Mouse (Mus musculus) hindbrain, postnatal 0 days (tissue): ENCODE data around the gene Gen1. TPM values are rescaled to one million over a fixed set of nuclear protein-coding genes. Genes with fewer than 3 reads are reported as not detected.

Experiments
- ATAC-seq: fragments of 200-750 bp; cut with Nextera tagmentation; 2 replicates; pipeline ENCODE4 v1.8.0; 2017; ENCODE audit warnings: mild to moderate bottlenecking, moderate TSS enrichment, moderate library complexity
- DNase-seq: peaks from one replicate; pipeline ENCODE4 v3.0.0-alpha.2; 2015; ENCODE audit warnings: low spot score
- H3K27ac ChIP-seq: fragments of 300-500 bp; sonication (generic); 2 replicates; pipeline ENCODE4 v1.5.1; 2014; ENCODE audit warnings: mild to moderate bottlenecking
- H3K27me3 ChIP-seq: fragments of 300-500 bp; sonication (generic); 2 replicates; pipeline ENCODE4 v1.6.1; 2014; ENCODE audit warnings: low read length, mixed read lengths; ENCODE audit not compliant: insufficient read depth
- H3K36me3 ChIP-seq: fragments of 300-500 bp; sonication (generic); 2 replicates; pipeline ENCODE4 v1.6.1; 2014; ENCODE audit warnings: low read length, mixed read lengths; ENCODE audit not compliant: insufficient read depth
- H3K4me1 ChIP-seq: fragments of 300-500 bp; sonication (generic); 2 replicates; pipeline ENCODE4 v1.6.1; 2014; ENCODE audit warnings: antibody characterized with exemption, low read length, mixed read lengths; ENCODE audit not compliant: insufficient read depth
- H3K4me2 ChIP-seq: fragments of 300-500 bp; sonication (generic); 2 replicates; pipeline ENCODE4 v1.6.1; 2014; ENCODE audit warnings: low read depth, mild to moderate bottlenecking, low read length, moderate library complexity, mixed read lengths
- H3K4me3 ChIP-seq: fragments of 300-500 bp; sonication (generic); 2 replicates; pipeline ENCODE4 v1.5.1; 2014; ENCODE audit warnings: low read length
- H3K9ac ChIP-seq: fragments of 300-500 bp; sonication (generic); replicated peaks from 2 replicates; pipeline ENCODE4 v1.6.1; 2014; ENCODE audit warnings: mild to moderate bottlenecking, low read length, moderate library complexity, mixed read lengths
- H3K9me3 ChIP-seq: fragments of 300-500 bp; sonication (generic); 2 replicates; pipeline ENCODE4 v1.6.1; 2016; ENCODE audit warnings: low read length, mixed read lengths
- CTCF ChIP-seq: IDR thresholded peaks from 2 replicates; pipeline ENCODE4 v1.5.1; 2016; ENCODE audit warnings: antibody characterized with exemption, control low read depth, low read depth
- WGBS: fragments of 180-500 bp; shearing (Covaris S2); extraction: QIAGEN DNeasy Blood & Tissue Kit; methylation state at CpG from one replicate; pipeline ENCODE4 v1.1.7; 2014; 5-methylcytosine and 5-hydroxymethylcytosine counted together
- polyA plus RNA-seq: library from polyadenylated mRNA; unstranded; fragments of >200 nt; fragmentation: Nextera tagmentation; extraction: Ambion mirVana; gene quantifications from 2 replicates; pipeline ENCODE4 v1.2.1, GENCODE M21; 2015
- total RNA-seq: library from RNA; depleted of rRNA; stranded (reverse); fragments of >200 nt; gene quantifications from 2 replicates; pipeline ENCODE4 v1.2.3, GENCODE M21; 2014

Gene Gen1
- total and polyA plus RNA-seq, 2 experiments from 2014 or later: 1.0 to 3.1 TPM

DNA sequence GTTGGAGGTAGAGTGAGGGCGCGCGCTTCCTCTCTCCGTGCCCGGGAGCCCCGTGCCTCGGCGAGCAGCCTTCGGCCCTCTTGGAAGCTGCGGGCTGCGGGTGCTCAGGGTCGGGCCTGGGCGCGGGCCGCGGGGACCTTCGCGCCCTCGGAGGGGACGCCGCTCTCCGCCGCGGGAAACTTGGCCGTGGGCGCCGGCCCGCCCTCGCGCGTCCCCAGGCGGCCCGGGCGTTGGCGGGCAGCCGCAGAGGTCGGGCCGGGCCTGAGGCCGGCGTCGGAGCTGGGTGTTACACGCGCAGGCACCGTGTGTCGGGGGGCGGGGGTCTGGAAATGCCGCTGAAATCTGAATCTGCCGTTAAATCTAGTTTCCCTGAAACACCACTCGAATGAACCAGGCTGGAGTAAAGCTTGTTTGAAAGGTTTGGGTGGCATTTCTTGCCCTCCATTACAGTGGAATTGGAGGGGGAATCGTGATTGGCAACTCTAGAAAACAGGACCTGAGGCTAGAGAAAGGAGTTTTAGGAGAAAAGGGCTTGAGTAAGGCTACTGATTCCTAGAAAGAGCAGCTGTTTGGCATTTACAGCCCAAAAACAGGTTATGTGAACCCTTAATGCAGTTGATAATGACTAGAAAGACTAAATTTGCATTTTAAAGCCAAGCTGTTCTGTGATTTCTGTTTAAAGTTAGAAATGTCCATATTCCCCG is 833 bp upstream of the Gen1 start:
- H3K4me3 ChIP-seq: peak overlapping the region; percentile 88
- no peaks in the 10 kb centered on the region for H3K9me3 ChIP-seq
- TF ChIP-seq CTCF: no peak
- no peaks in the 10 kb centered on the region for H3K27me3 ChIP-seq
- peak overlapping the region; percentile 88 for H3K9ac ChIP-seq
- peak overlapping the region; percentile 90 for H3K27ac ChIP-seq
- ATAC-seq (peak; percentile 67), DNase-seq (peak; percentile 63)
- 0 out of 2 replicates have a peak, but pooled peaks cover 6% of the 10 kb centered on the region for H3K4me1 ChIP-seq
- under 1% methylated on average over 47 of the region's 51 CpGs for WGBS
- peak overlapping the region; percentile 99 for H3K4me2 ChIP-seq
- no peaks in the 10 kb centered on the region for H3K36me3 ChIP-seq

DNA sequence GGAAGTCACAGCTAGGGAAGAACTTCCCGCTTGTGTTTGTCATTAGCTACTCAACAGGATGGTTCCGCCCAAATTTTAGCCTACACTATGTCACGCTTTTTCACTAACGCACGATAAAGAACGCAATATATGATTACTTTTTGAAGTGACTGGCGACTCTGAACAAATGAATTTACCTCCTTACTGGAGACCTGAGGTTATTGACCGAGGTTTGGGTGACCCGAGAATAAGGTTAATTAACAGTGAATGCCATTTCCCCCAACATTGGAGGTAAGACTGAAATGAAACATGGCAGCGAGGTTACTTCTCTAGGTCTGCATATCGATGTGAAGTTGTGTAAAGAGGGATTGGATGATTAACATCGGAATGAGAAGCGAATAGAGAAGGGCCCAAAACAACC is 706 bp downstream of the Gen1 start:
- no peaks in the 10 kb centered on the region for H3K36me3 ChIP-seq
- peak overlapping the region; percentile 99 for H3K4me2 ChIP-seq
- DNase-seq (no peak), ATAC-seq (no peak)
- no peak for TF ChIP-seq CTCF
- H3K27me3 ChIP-seq: no peaks in the 10 kb centered on the region
- peak overlapping the region; percentile 88; the same call in 1 of the 2 replicates for H3K9ac ChIP-seq
- peak overlapping the region; percentile 88 for H3K4me3 ChIP-seq
- 0 out of 2 replicates have a peak, but pooled peaks cover 6% of the 10 kb centered on the region for H3K4me1 ChIP-seq
- H3K27ac ChIP-seq: no peak overlapping the region
- no peaks in the 10 kb centered on the region for H3K9me3 ChIP-seq
- 4% methylated on average over 13 of the region's 13 CpGs for WGBS

DNA sequence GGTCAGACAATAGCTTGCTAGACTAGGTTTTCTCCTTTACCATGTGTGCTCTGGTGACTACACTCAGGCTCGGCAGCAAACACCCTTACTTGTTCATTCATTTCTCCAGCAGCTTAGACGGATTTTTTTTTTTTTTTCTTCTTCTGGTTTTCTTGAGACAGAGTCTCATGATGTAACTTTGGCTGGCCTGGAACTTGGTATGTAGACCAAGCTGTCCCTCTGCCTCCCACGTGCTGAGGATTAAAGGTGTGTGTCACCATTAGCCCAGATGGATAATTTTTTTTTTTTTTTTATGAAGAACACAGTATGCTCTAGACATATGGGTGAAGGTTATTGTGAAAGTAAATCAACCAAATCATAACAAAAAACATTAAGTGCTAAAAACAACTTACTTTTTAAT is 15.3 kb downstream of the Gen1 start:
- Histone ChIP-seq H3K27ac (no peak overlapping the region), H3K4me1 (no peaks in the 10 kb centered on the region), H3K36me3 (no peaks in the 10 kb centered on the region), H3K4me3 (no peak overlapping the region), H3K4me2 (no peak overlapping the region), H3K9ac (no peak overlapping the region), H3K9me3 (no peaks in the 10 kb centered on the region), H3K27me3 (no peaks in the 10 kb centered on the region)
- ATAC-seq (no peak), DNase-seq (no peak)
- no peak for TF ChIP-seq CTCF
- 78% methylated on average over 3 of the region's 3 CpGs for WGBS

DNA sequence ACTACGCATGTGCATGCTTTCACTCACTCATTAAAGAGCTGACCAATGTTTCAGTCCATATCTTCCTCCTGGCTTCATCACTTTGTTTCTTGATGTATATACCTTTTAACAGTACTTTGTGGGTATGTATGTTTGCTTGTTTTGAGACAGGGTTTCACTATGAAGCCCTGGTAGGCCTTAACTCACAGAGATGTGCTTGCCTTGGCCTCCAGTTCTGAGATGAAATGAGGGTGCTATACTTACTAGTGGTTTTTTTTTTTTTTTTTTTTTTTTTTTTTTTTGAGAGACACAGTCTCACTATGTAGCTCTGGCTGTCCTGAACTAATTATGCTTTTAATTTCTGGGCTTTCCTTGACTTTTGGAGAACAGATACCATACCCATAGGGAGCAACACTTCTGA is 18.1 kb downstream of the Gen1 start:
- Histone ChIP-seq H3K27ac (no peak overlapping the region), H3K9ac (no peak overlapping the region), H3K36me3 (no peaks in the 10 kb centered on the region), H3K27me3 (no peaks in the 10 kb centered on the region), H3K4me3 (no peak overlapping the region), H3K9me3 (no peaks in the 10 kb centered on the region), H3K4me1 (no peaks in the 10 kb centered on the region), H3K4me2 (no peak overlapping the region)
- WGBS: 95% methylated on average over 1 of the region's 1 CpGs
- DNase-seq (no peak), ATAC-seq (no peak)
- TF ChIP-seq CTCF: no peak

DNA sequence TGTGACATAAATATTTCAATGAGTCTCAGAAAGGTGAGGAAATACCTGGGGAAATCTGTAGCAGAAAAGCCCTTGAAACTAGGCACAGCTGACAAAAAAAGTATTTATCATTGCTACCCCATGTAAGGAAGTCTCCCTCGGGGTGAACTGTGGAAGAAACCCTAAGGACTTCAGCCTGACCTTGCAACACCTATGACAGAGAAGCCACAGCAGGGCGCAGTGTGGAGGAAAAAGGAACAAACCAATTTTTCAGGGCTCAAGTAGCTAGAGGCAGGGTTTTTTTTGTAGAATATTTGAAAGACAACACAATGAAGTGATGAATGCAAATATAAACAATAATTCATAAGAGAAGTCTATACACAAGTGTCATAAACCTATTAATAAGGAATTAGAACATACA is 29.6 kb downstream of the Gen1 start:
- no peak for TF ChIP-seq CTCF
- no peak for ATAC-seq

DNA sequence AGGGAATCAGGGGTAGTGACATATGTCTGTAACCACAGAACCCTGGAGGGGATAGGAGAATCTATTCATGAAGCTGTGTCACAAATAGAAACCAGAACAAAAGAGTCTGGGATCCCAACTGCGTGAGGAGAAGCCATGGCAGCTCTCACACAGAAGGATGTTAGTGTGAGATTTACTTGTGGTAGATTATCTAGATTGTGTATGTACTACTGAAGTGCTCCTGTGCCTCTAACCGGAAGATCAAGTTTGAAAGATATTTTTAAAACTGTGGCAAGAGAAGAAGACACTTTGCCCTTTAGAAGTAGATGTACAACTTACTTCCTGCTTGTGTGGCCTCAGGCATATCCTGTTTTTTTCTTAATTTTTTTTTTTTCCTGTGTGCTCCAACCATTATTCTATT is 35.3 kb downstream of the Gen1 start:
- no peak overlapping the region for H3K9ac ChIP-seq
- 78% methylated on average over 2 of the region's 2 CpGs for WGBS
- no peaks in the 10 kb centered on the region for H3K36me3 ChIP-seq

More for the DNA sequence above, 29.6 kb downstream of the Gen1 start:
- no peaks in the 10 kb centered on the region for H3K4me1 ChIP-seq
- H3K4me3 ChIP-seq: no peak overlapping the region
- H3K9me3 ChIP-seq: no peaks in the 10 kb centered on the region
- WGBS: 71% methylated on average over 2 of the region's 2 CpGs
- H3K27me3 ChIP-seq: no peaks in the 10 kb centered on the region
- no peaks in the 10 kb centered on the region for H3K36me3 ChIP-seq
- no peak for DNase-seq
- H3K4me2 ChIP-seq: no peak overlapping the region
- H3K9ac ChIP-seq: no peak overlapping the region
- no peak overlapping the region for H3K27ac ChIP-seq

DNA sequence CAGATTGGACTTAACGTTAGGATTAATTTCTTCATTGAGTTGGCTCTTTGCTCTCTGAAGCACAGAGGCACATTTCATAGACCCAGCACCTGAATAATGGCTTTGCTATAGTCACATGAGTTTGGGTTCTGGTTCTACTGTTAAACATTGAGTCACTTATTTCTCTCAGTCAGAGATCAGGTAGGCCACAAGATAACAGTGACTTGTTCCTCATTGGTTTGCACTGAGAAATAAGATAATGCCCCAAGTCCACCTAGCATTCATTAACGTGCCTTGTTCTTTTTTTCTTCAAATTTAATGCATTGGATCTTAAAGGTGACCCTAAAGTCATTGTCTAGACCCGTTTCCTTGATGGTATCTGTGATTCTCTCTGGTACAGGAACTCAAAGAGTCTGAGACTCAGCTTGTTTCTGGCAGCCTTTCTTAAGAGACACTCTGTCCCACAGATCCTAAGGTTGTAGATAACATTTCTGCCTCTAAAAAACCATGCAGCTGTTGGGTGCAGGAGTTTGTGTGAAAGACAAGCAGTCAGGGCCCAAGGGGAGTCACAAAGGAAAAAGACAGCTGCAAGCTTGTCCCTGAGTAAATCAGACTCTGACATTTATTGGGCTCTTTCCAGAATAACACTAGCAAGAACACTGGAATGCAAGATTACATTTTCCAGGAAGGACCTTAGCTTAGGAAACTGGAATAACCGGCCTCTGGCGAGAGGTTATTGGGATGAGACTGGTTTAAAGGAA is 38.9 kb downstream of the Gen1 start:
- Histone ChIP-seq H3K36me3 (no peaks in the 10 kb centered on the region), H3K4me3 (no peak overlapping the region), H3K9me3 (no peaks in the 10 kb centered on the region), H3K9ac (no peak overlapping the region), H3K4me2 (no peak overlapping the region), H3K4me1 (no peaks in the 10 kb centered on the region), H3K27me3 (no peaks in the 10 kb centered on the region), H3K27ac (no peak overlapping the region)
- ATAC-seq (no peak), DNase-seq (no peak)
- WGBS: 80% methylated on average over 5 of the region's 5 CpGs
- no peak for TF ChIP-seq CTCF

More for the DNA sequence above, 35.3 kb downstream of the Gen1 start:
- Histone ChIP-seq H3K4me1 (no peaks in the 10 kb centered on the region), H3K27me3 (no peaks in the 10 kb centered on the region), H3K9me3 (no peaks in the 10 kb centered on the region), H3K27ac (no peak overlapping the region), H3K4me3 (no peak overlapping the region), H3K4me2 (no peak overlapping the region)
- TF ChIP-seq CTCF: no peak
- DNase-seq (no peak), ATAC-seq (no peak)
